Mouse (Mus musculus): ENCODE measurements around the gene Fxn. TPM values are rescaled to one million over a fixed set of nuclear protein-coding genes. Genes with fewer than 3 reads are reported as not detected.

The Fxn gene
- polyA plus RNA-seq, 1 experiment from 2014 or later: 91.1 TPM

GRCm38 (mm10) chr19:24279706-24280600, 452 bp downstream of the Fxn start:
- no peaks in the 10 kb centered on the region for H3K27me3 ChIP-seq (replicated peaks; ENCODE audit: control insufficient read depth, insufficient read depth, low read length)
- peak overlapping the region; percentile 90 for H3K9ac ChIP-seq (ENCODE audit: low read depth, low read length)
- peak overlapping the region; percentile 67 for H3K4me3 ChIP-seq (ENCODE audit: low read depth, low read length)
- WGBS: under 1% methylated on average over 78 of the region's 78 CpGs
- H3K27ac ChIP-seq (ENCODE audit: low read depth, low read length): peak overlapping the region; percentile 97
- DNase-seq (ENCODE audit: low spot score) (peak; percentile 88), ATAC-seq (replicated peaks; ENCODE audit: low FRiP score) (peak; percentile 80)
- H3K36me3 ChIP-seq (ENCODE audit: control insufficient read depth, insufficient read depth, low read length): peaks cover 8% of the 10 kb centered on the region
- H3K4me2 ChIP-seq: peak overlapping the region; percentile 88
- no peaks in the 10 kb centered on the region; the same call in 1 of the 2 replicates for H3K9me3 ChIP-seq (ENCODE audit: control insufficient read depth, low read length)
- H3K4me1 ChIP-seq (replicated peaks; ENCODE audit: control insufficient read depth, insufficient read depth, low read length): peaks cover 8% of the 10 kb centered on the region

GRCm38 (mm10) chr19:24278859-24279258, 1.5 kb downstream of the Fxn start:
- Histone ChIP-seq H3K4me2 (peak overlapping the region; percentile 88), H3K4me3 (ENCODE audit: low read depth, low read length) (peak overlapping the region; percentile 67), H3K4me1 (replicated peaks; ENCODE audit: control insufficient read depth, insufficient read depth, low read length) (peaks cover 13% of the 10 kb centered on the region), H3K9ac (ENCODE audit: low read depth, low read length) (peak overlapping the region; percentile 90), H3K27me3 (replicated peaks; ENCODE audit: control insufficient read depth, insufficient read depth, low read length) (no peaks in the 10 kb centered on the region), H3K36me3 (ENCODE audit: control insufficient read depth, insufficient read depth, low read length) (peaks cover 8% of the 10 kb centered on the region), H3K9me3 (ENCODE audit: control insufficient read depth, low read length) (no peaks in the 10 kb centered on the region; the same call in 1 of the 2 replicates), H3K27ac (ENCODE audit: low read depth, low read length) (peak overlapping the region; percentile 97)
- DNase-seq (ENCODE audit: low spot score): no peak
- 85% methylated on average over 15 of the region's 15 CpGs for WGBS
- no peak for ATAC-seq (replicated peaks; ENCODE audit: low FRiP score)

DNA sequence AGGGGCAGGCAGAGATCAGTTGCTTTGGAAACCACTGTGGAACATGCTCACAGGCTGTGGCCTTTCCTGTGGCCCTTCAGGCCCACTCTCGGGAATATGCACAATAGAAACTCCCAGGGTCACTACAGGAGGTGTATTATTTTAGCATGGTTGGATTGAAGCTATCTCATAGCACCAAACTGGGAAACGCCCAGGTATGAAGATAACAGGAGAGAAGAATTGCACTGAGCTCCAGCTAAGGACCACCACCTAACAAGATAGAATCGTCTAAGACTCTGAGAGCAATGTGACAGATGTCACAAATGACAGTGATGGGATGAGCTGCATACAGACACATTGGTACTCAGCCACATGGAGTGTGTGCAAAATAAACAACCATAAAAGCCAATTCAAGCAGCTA, 6.1 kb downstream of the Fxn start:
- peaks cover 15% of the 10 kb centered on the region for H3K4me1 ChIP-seq (replicated peaks; ENCODE audit: control insufficient read depth, insufficient read depth, low read length)

DNA sequence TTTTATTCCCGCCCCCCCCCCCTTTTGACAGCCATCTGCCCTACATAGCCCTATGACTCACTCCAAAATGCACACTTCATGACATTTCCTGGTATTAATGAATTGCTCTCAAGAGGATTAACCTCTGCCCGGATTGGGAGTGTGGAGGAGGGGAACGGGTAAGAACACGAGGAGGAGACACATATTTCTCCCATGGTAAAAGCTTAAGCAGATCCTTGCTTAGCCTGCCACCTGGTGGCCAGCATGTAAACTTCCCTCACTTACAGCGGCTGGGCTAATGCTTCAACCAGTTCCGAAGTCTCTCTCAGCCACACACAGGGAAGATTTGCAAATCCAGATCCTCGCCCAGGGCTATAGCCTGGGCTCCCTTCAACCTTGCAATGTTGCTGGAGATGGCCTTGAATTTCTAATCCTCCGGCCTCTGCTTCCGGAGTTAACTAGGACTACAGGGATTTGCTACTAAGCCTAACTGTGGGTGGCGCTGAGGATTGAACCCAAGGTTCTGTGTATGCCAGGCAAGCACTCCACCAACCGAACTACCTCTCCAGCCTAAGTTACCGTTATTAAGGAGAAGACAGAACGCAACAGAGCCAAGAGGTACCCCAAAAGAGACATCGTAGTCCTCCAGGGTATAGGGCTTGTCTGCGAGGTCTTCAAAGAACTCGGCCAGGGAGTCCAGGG, 8.5 kb downstream of the Fxn start:
- H3K4me1 ChIP-seq (replicated peaks; ENCODE audit: control insufficient read depth, insufficient read depth, low read length): peaks cover 14% of the 10 kb centered on the region

More for the DNA sequence above, 6.1 kb downstream of the Fxn start:
- no peaks in the 10 kb centered on the region for H3K27me3 ChIP-seq (replicated peaks; ENCODE audit: control insufficient read depth, insufficient read depth, low read length)
- H3K9me3 ChIP-seq (ENCODE audit: control insufficient read depth, low read length): no peaks in the 10 kb centered on the region; the same call in 1 of the 2 replicates
- peak overlapping the region; percentile 34 for H3K4me2 ChIP-seq
- H3K9ac ChIP-seq (ENCODE audit: low read depth, low read length): no peak overlapping the region
- 48% methylated on average over 3 of the region's 3 CpGs for WGBS
- ATAC-seq (replicated peaks; ENCODE audit: low FRiP score) (peak; percentile 69), DNase-seq (ENCODE audit: low spot score) (no peak)
- no peak overlapping the region for H3K4me3 ChIP-seq (ENCODE audit: low read depth, low read length)
- peaks cover 21% of the 10 kb centered on the region for H3K36me3 ChIP-seq (ENCODE audit: control insufficient read depth, insufficient read depth, low read length)
- peak overlapping the region; percentile 53; the same call in 1 of the 2 replicates for H3K27ac ChIP-seq (ENCODE audit: low read depth, low read length)

DNA sequence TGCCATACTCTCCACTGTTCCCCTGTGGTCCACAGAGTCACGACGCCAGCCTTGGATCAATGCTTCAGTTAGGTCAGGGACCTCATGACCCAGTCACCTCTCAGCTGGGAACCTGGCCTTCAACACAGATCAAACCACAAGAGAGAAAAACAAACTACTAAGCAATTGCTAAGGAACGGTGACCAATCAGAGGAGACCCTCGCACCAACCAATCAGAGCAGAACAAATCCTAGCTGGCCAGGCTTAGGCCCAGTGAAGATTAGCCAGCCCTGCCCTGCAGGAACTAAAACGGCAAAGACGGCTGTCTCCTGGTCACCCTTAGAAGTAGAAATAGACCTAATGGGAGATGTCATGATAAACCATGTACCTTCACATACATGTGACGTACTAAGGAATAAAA, 9.1 kb downstream of the Fxn start:
- H3K9me3 ChIP-seq (ENCODE audit: control insufficient read depth, low read length): no peaks in the 10 kb centered on the region
- 54% methylated on average over 7 of the region's 7 CpGs for WGBS
- peak; percentile 55 for ATAC-seq (replicated peaks; ENCODE audit: low FRiP score)
- H3K36me3 ChIP-seq (ENCODE audit: control insufficient read depth, insufficient read depth, low read length): peaks cover 28% of the 10 kb centered on the region
- H3K4me2 ChIP-seq: peak overlapping the region; percentile 30; the same call in 1 of the 2 replicates
- no peaks in the 10 kb centered on the region for H3K27me3 ChIP-seq (replicated peaks; ENCODE audit: control insufficient read depth, insufficient read depth, low read length)
- no peak for DNase-seq (ENCODE audit: low spot score)
- no peak overlapping the region for H3K27ac ChIP-seq (ENCODE audit: low read depth, low read length)
- H3K4me1 ChIP-seq (replicated peaks; ENCODE audit: control insufficient read depth, insufficient read depth, low read length): peaks cover 14% of the 10 kb centered on the region
- H3K4me3 ChIP-seq (ENCODE audit: low read depth, low read length): no peak overlapping the region
- no peak overlapping the region for H3K9ac ChIP-seq (ENCODE audit: low read depth, low read length)

More for the DNA sequence above, 8.5 kb downstream of the Fxn start:
- Histone ChIP-seq H3K36me3 (ENCODE audit: control insufficient read depth, insufficient read depth, low read length) (peaks cover 28% of the 10 kb centered on the region), H3K27me3 (replicated peaks; ENCODE audit: control insufficient read depth, insufficient read depth, low read length) (no peaks in the 10 kb centered on the region), H3K4me3 (ENCODE audit: low read depth, low read length) (no peak overlapping the region), H3K27ac (ENCODE audit: low read depth, low read length) (no peak overlapping the region; the same call in 1 of the 2 replicates), H3K9ac (ENCODE audit: low read depth, low read length) (no peak overlapping the region), H3K9me3 (ENCODE audit: control insufficient read depth, low read length) (no peaks in the 10 kb centered on the region), H3K4me2 (peak overlapping the region; percentile 30; the same call in 1 of the 2 replicates)
- DNase-seq (ENCODE audit: low spot score) (peak; percentile 69), ATAC-seq (replicated peaks; ENCODE audit: low FRiP score) (peak; percentile 72)
- 44% methylated on average over 16 of the region's 16 CpGs for WGBS

GRCm38 (mm10) chr19:24268531-24268930, 11.9 kb downstream of the Fxn start:
- no peak for ATAC-seq (replicated peaks; ENCODE audit: low FRiP score)
- no peaks in the 10 kb centered on the region for H3K27me3 ChIP-seq (replicated peaks; ENCODE audit: control insufficient read depth, insufficient read depth, low read length)
- H3K27ac ChIP-seq (ENCODE audit: low read depth, low read length): no peak overlapping the region
- H3K4me1 ChIP-seq (replicated peaks; ENCODE audit: control insufficient read depth, insufficient read depth, low read length): peaks cover 5% of the 10 kb centered on the region; the same call in 1 of the 2 replicates
- WGBS: 80% methylated on average over 4 of the region's 4 CpGs
- no peak overlapping the region for H3K4me3 ChIP-seq (ENCODE audit: low read depth, low read length)
- H3K4me2 ChIP-seq: no peak overlapping the region
- no peak for DNase-seq (ENCODE audit: low spot score)
- no peaks in the 10 kb centered on the region for H3K9me3 ChIP-seq (ENCODE audit: control insufficient read depth, low read length)
- H3K9ac ChIP-seq (ENCODE audit: low read depth, low read length): no peak overlapping the region
- H3K36me3 ChIP-seq (ENCODE audit: control insufficient read depth, insufficient read depth, low read length): peaks cover 29% of the 10 kb centered on the region

DNA sequence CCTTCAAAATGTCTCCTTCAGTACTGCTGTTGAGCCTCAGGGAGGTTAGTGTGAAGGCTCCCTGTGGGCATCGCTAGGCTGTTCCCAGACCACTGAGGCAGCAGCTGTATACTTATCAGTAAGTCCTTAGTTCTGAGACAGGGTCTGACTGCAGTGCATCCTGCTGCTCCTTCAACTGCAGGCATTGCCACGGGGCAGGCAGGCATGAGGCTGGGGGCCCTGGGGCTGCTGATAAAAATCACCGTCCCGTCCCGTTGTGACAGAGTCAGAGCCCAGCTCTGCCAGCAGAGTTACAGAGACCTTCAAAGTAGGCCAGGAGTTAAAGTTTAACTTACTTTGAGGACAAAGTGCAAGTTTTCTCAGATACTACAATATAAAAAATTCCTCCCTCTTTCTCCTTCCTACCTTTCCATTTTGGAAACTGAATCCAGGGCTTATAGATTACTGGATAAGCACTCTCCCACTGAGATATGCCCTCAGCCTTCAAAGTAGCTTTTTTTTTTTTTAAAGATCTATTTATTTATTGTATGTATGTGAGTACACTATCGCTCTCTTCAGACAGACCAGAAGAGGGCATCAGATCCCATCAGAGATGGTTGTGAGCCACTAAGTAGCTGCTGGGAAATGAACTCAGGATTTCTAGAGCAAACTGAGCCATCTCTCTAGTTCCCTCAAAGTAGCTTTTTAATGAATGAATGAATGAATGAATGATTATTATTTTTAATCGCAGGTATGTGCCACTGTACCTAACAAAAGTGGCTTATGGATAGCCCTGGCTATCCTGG, 14.2 kb downstream of the Fxn start:
- no peak overlapping the region for H3K9ac ChIP-seq (ENCODE audit: low read depth, low read length)
- H3K27me3 ChIP-seq (replicated peaks; ENCODE audit: control insufficient read depth, insufficient read depth, low read length): no peaks in the 10 kb centered on the region
- DNase-seq (ENCODE audit: low spot score): no peak
- H3K4me3 ChIP-seq (ENCODE audit: low read depth, low read length): no peak overlapping the region
- 77% methylated on average over 7 of the region's 7 CpGs for WGBS
- H3K4me2 ChIP-seq: no peak overlapping the region
- H3K9me3 ChIP-seq (ENCODE audit: control insufficient read depth, low read length): no peaks in the 10 kb centered on the region
- H3K36me3 ChIP-seq (ENCODE audit: control insufficient read depth, insufficient read depth, low read length): peaks cover 35% of the 10 kb centered on the region
- peaks cover 3% of the 10 kb centered on the region; the same call in 1 of the 2 replicates for H3K4me1 ChIP-seq (replicated peaks; ENCODE audit: control insufficient read depth, insufficient read depth, low read length)
- H3K27ac ChIP-seq (ENCODE audit: low read depth, low read length): peak overlapping the region; percentile 77
- no peak; the same call in 1 of the 2 replicates for ATAC-seq (replicated peaks; ENCODE audit: low FRiP score)

- Histone ChIP-seq H3K27ac (ENCODE audit: low read depth, low read length) (no peak overlapping the region), H3K9ac (ENCODE audit: low read depth, low read length) (no peak overlapping the region), H3K4me2 (no peak overlapping the region), H3K4me3 (ENCODE audit: low read depth, low read length) (no peak overlapping the region), H3K9me3 (ENCODE audit: control insufficient read depth, low read length) (no peaks in the 10 kb centered on the region), H3K4me1 (replicated peaks; ENCODE audit: control insufficient read depth, insufficient read depth, low read length) (peaks cover 3% of the 10 kb centered on the region; the same call in 1 of the 2 replicates), H3K27me3 (replicated peaks; ENCODE audit: control insufficient read depth, insufficient read depth, low read length) (no peaks in the 10 kb centered on the region), H3K36me3 (ENCODE audit: control insufficient read depth, insufficient read depth, low read length) (peaks cover 23% of the 10 kb centered on the region)
- peak; percentile 61 for DNase-seq (ENCODE audit: low spot score)
- peak; percentile 70 for ATAC-seq (replicated peaks; ENCODE audit: low FRiP score)
- 47% methylated on average over 7 of the region's 7 CpGs for WGBS
Observed at GRCm38 (mm10) chr19:24264991-24265390, 15.4 kb downstream of the Fxn start.

All from liver, embryonic 11.5 days (tissue).